8 mouse cellular contexts compared by ENCODE assay signal in genomic region chr1:133418164-133418800, GRCm38 (mm10). TPM values are rescaled to one million over a fixed set of nuclear protein-coding genes. Genes with fewer than 3 reads are reported as not detected.
DNase-seq lines count a peak whose midpoint lies in the region; ATAC-seq and TF ChIP-seq lines count a peak whose summit lies in the region.

No protein-coding gene starts in this region.

- H3K36me3 ChIP-seq in forebrain, postnatal 0 days (ENCODE audit: insufficient read depth), result no peaks in the 10 kb centered on the region
- H3K36me3 ChIP-seq in hindbrain, embryonic 10.5 days, result peaks cover 8% of the 10 kb centered on the region; the same call in 1 of the 2 replicates
- H3K36me3 ChIP-seq in limb, embryonic 13.5 days, result no peaks in the 10 kb centered on the region
- peaks cover 14% of the 10 kb centered on the region for H3K36me3 ChIP-seq in midbrain, embryonic 10.5 days

- peak overlapping the region; percentile 46 for H3K4me2 ChIP-seq in forebrain, postnatal 0 days (ENCODE audit: low read depth)
- peak overlapping the region; percentile 64 for H3K4me2 ChIP-seq in limb, embryonic 13.5 days (replicated peaks)

- H3K4me1 ChIP-seq in forebrain, postnatal 0 days (ENCODE audit: insufficient read depth), result peaks cover 6% of the 10 kb centered on the region; the same call in 1 of the 2 replicates
- H3K4me1 ChIP-seq in hindbrain, embryonic 10.5 days (replicated peaks), result peaks cover 96% of the 10 kb centered on the region
- H3K4me1 ChIP-seq in limb, embryonic 13.5 days, result peaks cover 36% of the 10 kb centered on the region
- H3K4me1 ChIP-seq in midbrain, embryonic 10.5 days, result peaks cover 96% of the 10 kb centered on the region

- H3K27ac ChIP-seq in forebrain, postnatal 0 days (ENCODE audit: low read depth, low read length), result no peak overlapping the region
- peak overlapping the region; percentile 90 for H3K27ac ChIP-seq in hindbrain, embryonic 10.5 days
- no peak overlapping the region for H3K27ac ChIP-seq in limb, embryonic 13.5 days
- H3K27ac ChIP-seq in midbrain, embryonic 10.5 days (replicated peaks), result peak overlapping the region; percentile 89

- 17% methylated on average over 28 of the region's 28 CpGs for WGBS in forebrain, postnatal 0 days
- WGBS in hindbrain, embryonic 10.5 days, result 13% methylated on average over 28 of the region's 28 CpGs
- 10% methylated on average over 28 of the region's 28 CpGs for WGBS in limb, embryonic 13.5 days
- WGBS in midbrain, embryonic 10.5 days, result 10% methylated on average over 28 of the region's 28 CpGs

- H3K4me3 ChIP-seq in forebrain, postnatal 0 days (ENCODE audit: low read depth, low read length), result peak overlapping the region; percentile 18; the same call in 1 of the 2 replicates
- H3K4me3 ChIP-seq in hindbrain, embryonic 10.5 days, result peak overlapping the region; percentile 48
- H3K4me3 ChIP-seq in limb, embryonic 13.5 days, result peak overlapping the region; percentile 30
- H3K4me3 ChIP-seq in midbrain, embryonic 10.5 days, result peak overlapping the region; percentile 52

- ATAC-seq in forebrain, postnatal 0 days, result peak; percentile 38; the same call in 1 of the 2 replicates
- ATAC-seq in limb, embryonic 13.5 days (ENCODE audit: low FRiP score, low read depth), result no peak

- DNase-seq in right cerebral cortex, postnatal 14 days, result peak; percentile 47
- DNase-seq in right cerebral cortex, adult 18-20 months, result no peak
- DNase-seq in forebrain, postnatal 0 days, result no peak
- peak; percentile 58 for DNase-seq in hindbrain, embryonic 10.5 days (ENCODE audit: low spot score)
- DNase-seq in midbrain, embryonic 10.5 days (ENCODE audit: low spot score), result peak; percentile 32
- DNase-seq in spleen, postnatal 10 days (ENCODE audit: low spot score in 2 of 2), result peak; percentile 57 to 81
- no peak for DNase-seq in frontal cortex, postnatal 36 days (ENCODE audit: low spot score in 2 of 2)

- 0 out of 2 replicates have a peak overlapping the region, but pooled peaks have one; percentile 14 for H3K9ac ChIP-seq in forebrain, postnatal 0 days
- H3K9ac ChIP-seq in limb, embryonic 13.5 days, result peak overlapping the region; percentile 53

- H3K27me3 ChIP-seq in forebrain, postnatal 0 days (ENCODE audit: insufficient read depth, low read length), result no peaks in the 10 kb centered on the region
- H3K27me3 ChIP-seq in hindbrain, embryonic 10.5 days (ENCODE audit: insufficient read depth, poor library complexity, severe bottlenecking), result no peaks in the 10 kb centered on the region
- H3K27me3 ChIP-seq in limb, embryonic 13.5 days, result peaks cover 33% of the 10 kb centered on the region
- no peaks in the 10 kb centered on the region for H3K27me3 ChIP-seq in midbrain, embryonic 10.5 days (ENCODE audit: low read depth, poor library complexity, severe bottlenecking)

- TF ChIP-seq CTCF in forebrain, postnatal 0 days (IDR thresholded peaks at IDR 0.05; ENCODE audit: low read depth), result no peak

- no peaks in the 10 kb centered on the region for H3K9me3 ChIP-seq in forebrain, postnatal 0 days (ENCODE audit: low read length)
- no peaks in the 10 kb centered on the region for H3K9me3 ChIP-seq in hindbrain, embryonic 10.5 days
- no peaks in the 10 kb centered on the region for H3K9me3 ChIP-seq in limb, embryonic 13.5 days
- no peaks in the 10 kb centered on the region for H3K9me3 ChIP-seq in midbrain, embryonic 10.5 days (replicated peaks)

RNA-seq across cellular contexts. Expression of gene Sox13, which starts 5.9 kb away (rescaled TPM):
- total RNA-seq in forebrain, postnatal 0 days (2014; rRNA removed), result 8.0 and 9.7 TPM in 2 replicates
- polyA plus RNA-seq in forebrain, postnatal 0 days (2015; fragmentation: Nextera tagmentation; extraction: Ambion mirVana), result 2.0 and 3.0 TPM in 2 replicates
- 28.3 and 28.4 TPM in 2 replicates for polyA plus RNA-seq in hindbrain, embryonic 10.5 days (2016; fragmentation: Nextera tagmentation; extraction: Ambion mirVana)
- 3.9 and 4.6 TPM in 2 replicates for polyA plus RNA-seq in limb, embryonic 13.5 days (2015; fragmentation: Nextera tagmentation; extraction: Ambion mirVana)
- polyA plus RNA-seq in midbrain, embryonic 10.5 days (2016; fragmentation: Nextera tagmentation; extraction: Ambion mirVana), result 28.5 and 32.0 TPM in 2 replicates

RNA-seq across cellular contexts. Expression of gene Etnk2, which starts 54.9 kb away (rescaled TPM):
- 15.5 and 25.3 TPM in 2 replicates for total RNA-seq in forebrain, postnatal 0 days (2014; rRNA removed)
- polyA plus RNA-seq in forebrain, postnatal 0 days (2015; fragmentation: Nextera tagmentation; extraction: Ambion mirVana), result 10.3 and 17.6 TPM in 2 replicates
- 2.9 and 4.1 TPM in 2 replicates for polyA plus RNA-seq in hindbrain, embryonic 10.5 days (2016; fragmentation: Nextera tagmentation; extraction: Ambion mirVana)
- polyA plus RNA-seq in limb, embryonic 13.5 days (2015; fragmentation: Nextera tagmentation; extraction: Ambion mirVana), result 1.4 and 1.7 TPM in 2 replicates
- 3.4 and 3.9 TPM in 2 replicates for polyA plus RNA-seq in midbrain, embryonic 10.5 days (2016; fragmentation: Nextera tagmentation; extraction: Ambion mirVana)

Comparison
In these comparisons a context has a peak if more than half of its experiments do, and no peak if none do; other contexts are left out.
1. DNase-seq: peak in right cerebral cortex, postnatal 14 days (single experiment), hindbrain, embryonic 10.5 days (single experiment), midbrain, embryonic 10.5 days (single experiment) and spleen, postnatal 10 days (2 of 2); none in right cerebral cortex, adult 18-20 months (single experiment), forebrain, postnatal 0 days (single experiment) and frontal cortex, postnatal 36 days (0 of 2).
2. H3K27ac ChIP-seq: peak in hindbrain, embryonic 10.5 days (single experiment) and midbrain, embryonic 10.5 days (single experiment); none in forebrain, postnatal 0 days (single experiment) and limb, embryonic 13.5 days (single experiment).
3. Peak in every context shown above with its lines, with median percentiles within 50 percentile points of each other: H3K4me3 ChIP-seq.